Mouse (Mus musculus): Measurements from ENCODE around the gene Hsd17b13. TPM values are rescaled to one million over a fixed set of nuclear protein-coding genes. Genes with fewer than 3 reads are reported as not detected.

The Hsd17b13 gene
- polyA plus RNA-seq, 1 experiment from 2014 or later, result 0.11 TPM

- H3K4me3 ChIP-seq (ENCODE audit: low read length), result peak overlapping the region; percentile 96
- peak overlapping the region; percentile 88 for H3K4me2 ChIP-seq (ENCODE audit: low read depth, low read length)
- H3K27me3 ChIP-seq (ENCODE audit: control insufficient read depth, insufficient read depth, low read length), result no peaks in the 10 kb centered on the region
- WGBS, result 23% methylated on average over 8 of the region's 9 CpGs
- H3K9ac ChIP-seq (ENCODE audit: low read length), result peak overlapping the region; percentile 97
- H3K4me1 ChIP-seq (ENCODE audit: control insufficient read depth, insufficient read depth, low read length), result peaks cover 23% of the 10 kb centered on the region
- no peak overlapping the region for H3K27ac ChIP-seq (ENCODE audit: low read length)
- no peaks in the 10 kb centered on the region for H3K9me3 ChIP-seq (replicated peaks; ENCODE audit: control insufficient read depth, low read length)
- no peak for ATAC-seq (replicated peaks; ENCODE audit: extremely low read depth, insufficient read depth, low FRiP score)
- H3K36me3 ChIP-seq (ENCODE audit: control insufficient read depth, insufficient read depth), result no peaks in the 10 kb centered on the region
These were observed 67.1 kb downstream of the Hsd17b13 start for GRCm38 (mm10) chr5:103910156-103910555.

GRCm38 (mm10) chr5:103909466-103909865 is 67.7 kb downstream of the Hsd17b13 start:
- Histone ChIP-seq H3K4me2 (ENCODE audit: low read depth, low read length) (peak overlapping the region; percentile 12; the same call in 1 of the 2 replicates), H3K27ac (ENCODE audit: low read length) (0 out of 2 replicates have a peak overlapping the region, but pooled peaks have one; percentile 25), H3K9me3 (replicated peaks; ENCODE audit: control insufficient read depth, low read length) (no peaks in the 10 kb centered on the region), H3K36me3 (ENCODE audit: control insufficient read depth, insufficient read depth) (no peaks in the 10 kb centered on the region), H3K27me3 (ENCODE audit: control insufficient read depth, insufficient read depth, low read length) (no peaks in the 10 kb centered on the region), H3K4me1 (ENCODE audit: control insufficient read depth, insufficient read depth, low read length) (peaks cover 23% of the 10 kb centered on the region), H3K9ac (ENCODE audit: low read length) (no peak overlapping the region), H3K4me3 (ENCODE audit: low read length) (no peak overlapping the region)
- WGBS, result 81% methylated on average over 3 of the region's 3 CpGs
- no peak for ATAC-seq (replicated peaks; ENCODE audit: extremely low read depth, insufficient read depth, low FRiP score)

GRCm38 (mm10) chr5:103908851-103909250 is 68.4 kb downstream of the Hsd17b13 start:
- Histone ChIP-seq H3K9ac (ENCODE audit: low read length) (no peak overlapping the region), H3K4me1 (ENCODE audit: control insufficient read depth, insufficient read depth, low read length) (peaks cover 23% of the 10 kb centered on the region), H3K4me2 (ENCODE audit: low read depth, low read length) (peak overlapping the region; percentile 5; the same call in 1 of the 2 replicates), H3K27me3 (ENCODE audit: control insufficient read depth, insufficient read depth, low read length) (no peaks in the 10 kb centered on the region), H3K36me3 (ENCODE audit: control insufficient read depth, insufficient read depth) (no peaks in the 10 kb centered on the region), H3K27ac (ENCODE audit: low read length) (no peak overlapping the region; the same call in 1 of the 2 replicates), H3K9me3 (replicated peaks; ENCODE audit: control insufficient read depth, low read length) (no peaks in the 10 kb centered on the region), H3K4me3 (ENCODE audit: low read length) (no peak overlapping the region)
- no peak for ATAC-seq (replicated peaks; ENCODE audit: extremely low read depth, insufficient read depth, low FRiP score)
- WGBS, result 44% methylated on average over 7 of the region's 7 CpGs

GRCm38 (mm10) chr5:103907844-103908243 is 69.4 kb downstream of the Hsd17b13 start:
- no peak overlapping the region for H3K27ac ChIP-seq (ENCODE audit: low read length)
- ATAC-seq (replicated peaks; ENCODE audit: extremely low read depth, insufficient read depth, low FRiP score), result no peak
- H3K36me3 ChIP-seq (ENCODE audit: control insufficient read depth, insufficient read depth), result no peaks in the 10 kb centered on the region
- H3K9ac ChIP-seq (ENCODE audit: low read length), result no peak overlapping the region
- WGBS, result 72% methylated on average over 4 of the region's 4 CpGs
- H3K4me2 ChIP-seq (ENCODE audit: low read depth, low read length), result no peak overlapping the region
- H3K27me3 ChIP-seq (ENCODE audit: control insufficient read depth, insufficient read depth, low read length), result no peaks in the 10 kb centered on the region
- H3K9me3 ChIP-seq (replicated peaks; ENCODE audit: control insufficient read depth, low read length), result no peaks in the 10 kb centered on the region
- H3K4me1 ChIP-seq (ENCODE audit: control insufficient read depth, insufficient read depth, low read length), result peaks cover 23% of the 10 kb centered on the region
- H3K4me3 ChIP-seq (ENCODE audit: low read length), result no peak overlapping the region

GRCm38 (mm10) chr5:103906173-103906572 is 71.0 kb downstream of the Hsd17b13 start:
- peaks cover 20% of the 10 kb centered on the region for H3K4me1 ChIP-seq (ENCODE audit: control insufficient read depth, insufficient read depth, low read length)
- WGBS, result 79% methylated on average over 6 of the region's 6 CpGs
- H3K27ac ChIP-seq (ENCODE audit: low read length), result no peak overlapping the region
- no peaks in the 10 kb centered on the region for H3K9me3 ChIP-seq (replicated peaks; ENCODE audit: control insufficient read depth, low read length)
- H3K4me2 ChIP-seq (ENCODE audit: low read depth, low read length), result no peak overlapping the region
- H3K4me3 ChIP-seq (ENCODE audit: low read length), result no peak overlapping the region
- no peak overlapping the region for H3K9ac ChIP-seq (ENCODE audit: low read length)
- ATAC-seq (replicated peaks; ENCODE audit: extremely low read depth, insufficient read depth, low FRiP score), result no peak
- H3K36me3 ChIP-seq (ENCODE audit: control insufficient read depth, insufficient read depth), result no peaks in the 10 kb centered on the region
- no peaks in the 10 kb centered on the region for H3K27me3 ChIP-seq (ENCODE audit: control insufficient read depth, insufficient read depth, low read length)

Other genes with a start within 250 kb of the Hsd17b13 start
- gene Klhl8, start 66.2 kb downstream of the Hsd17b13 start, polyA plus RNA-seq (2015; fragmentation: Nextera tagmentation; extraction: Ambion mirVana), result 12.3 and 13.8 TPM in 2 replicates
- 3.3 and 3.5 TPM in 2 replicates for gene Hsd17b11, start 44.5 kb upstream of the Hsd17b13 start, polyA plus RNA-seq (2015; fragmentation: Nextera tagmentation; extraction: Ambion mirVana)
- gene Nudt9, start 68.9 kb upstream of the Hsd17b13 start, polyA plus RNA-seq (2015; fragmentation: Nextera tagmentation; extraction: Ambion mirVana), result 54.0 and 55.7 TPM in 2 replicates
- gene Gm17660, start 100.2 kb upstream of the Hsd17b13 start, polyA plus RNA-seq (2015; fragmentation: Nextera tagmentation; extraction: Ambion mirVana), result not detected in 2 replicates
- 131 and 161 TPM in 2 replicates for gene Sparcl1, start 136.3 kb upstream of the Hsd17b13 start, polyA plus RNA-seq (2015; fragmentation: Nextera tagmentation; extraction: Ambion mirVana)
- gene Dspp, start 193.3 kb upstream of the Hsd17b13 start, polyA plus RNA-seq (2015; fragmentation: Nextera tagmentation; extraction: Ambion mirVana), result not detected in 2 replicates
- 0.20 TPM in 1 of 2 replicates, not detected in the other for gene Dmp1, start 225.2 kb upstream of the Hsd17b13 start, polyA plus RNA-seq (2015; fragmentation: Nextera tagmentation; extraction: Ambion mirVana)